Mouse (Mus musculus): ENCODE measurements at regions not wholly inside any gene's neighbourhood (a gene's known extent, or its start where the extent isn't known, plus 50 kb on each side); places are given as distances from the start of the nearest gene placed in this dataset.

DNA sequence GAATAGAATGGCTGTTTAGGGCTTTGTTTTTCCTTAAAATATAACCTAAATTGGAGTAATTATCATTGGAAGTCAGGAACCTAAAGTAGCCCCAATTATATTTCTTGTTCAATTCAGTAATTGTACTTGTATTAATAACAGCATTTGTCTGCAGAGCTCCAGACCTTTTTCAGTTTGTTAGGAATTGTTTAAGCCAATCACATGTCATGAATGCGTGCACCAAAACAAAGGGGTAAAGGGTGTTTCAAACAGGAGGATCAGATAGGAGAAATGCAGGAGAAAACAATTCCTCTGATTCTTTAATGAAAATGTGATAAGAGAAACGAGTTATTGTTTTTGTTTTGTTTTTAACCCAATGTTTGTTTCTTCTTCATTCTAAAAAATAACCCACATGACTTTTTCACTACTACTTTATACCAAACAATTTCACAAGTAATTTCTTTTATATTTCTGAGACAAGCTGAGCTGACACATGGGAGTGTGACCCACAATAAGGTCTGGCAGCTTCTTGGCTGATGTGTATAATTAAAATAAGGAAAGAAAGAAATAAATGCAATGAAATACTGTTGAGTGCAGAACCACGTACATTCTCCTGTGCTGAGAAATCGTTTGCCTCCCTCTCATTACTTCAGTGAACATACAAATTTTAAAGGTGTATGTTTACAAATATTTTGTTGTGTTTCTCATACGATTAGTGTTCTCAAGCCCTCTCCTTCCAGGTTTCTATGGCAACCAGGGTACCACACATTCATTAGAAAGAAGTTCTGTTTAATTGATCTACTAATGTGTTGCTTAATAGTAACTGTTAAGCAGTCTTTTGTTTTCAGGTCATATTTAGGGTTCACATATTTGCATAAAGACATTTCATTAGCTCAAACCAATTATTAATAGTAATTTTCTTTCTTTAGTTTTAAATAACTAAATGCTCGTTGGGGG is 397.7 kb downstream of the Isl1 start:
- H3K9me3 ChIP-seq (replicated peaks; ENCODE audit: control insufficient read depth, low read length) = no peaks in the 10 kb centered on the region
- no peak overlapping the region for H3K9ac ChIP-seq (replicated peaks; ENCODE audit: low read length)
- no peaks in the 10 kb centered on the region for H3K27me3 ChIP-seq (ENCODE audit: control insufficient read depth, insufficient read depth, low read length)
- 66% methylated on average over 6 of the region's 6 CpGs for WGBS
- ATAC-seq (replicated peaks; ENCODE audit: insufficient number of reproducible peaks, low FRiP score, low TSS enrichment, low read depth) (no peak), DNase-seq (ENCODE audit: low spot score) (no peak)
- no peak overlapping the region for H3K27ac ChIP-seq (replicated peaks; ENCODE audit: low read depth, low read length)
- H3K36me3 ChIP-seq (replicated peaks; ENCODE audit: control insufficient read depth, insufficient read depth, low read depth, low read length) = no peaks in the 10 kb centered on the region
- H3K4me1 ChIP-seq (ENCODE audit: control insufficient read depth, insufficient read depth, low read length) = no peaks in the 10 kb centered on the region
- H3K4me2 ChIP-seq (ENCODE audit: low read depth, low read length) = no peak overlapping the region
- H3K4me3 ChIP-seq (ENCODE audit: low read depth, low read length) = no peak overlapping the region

DNA sequence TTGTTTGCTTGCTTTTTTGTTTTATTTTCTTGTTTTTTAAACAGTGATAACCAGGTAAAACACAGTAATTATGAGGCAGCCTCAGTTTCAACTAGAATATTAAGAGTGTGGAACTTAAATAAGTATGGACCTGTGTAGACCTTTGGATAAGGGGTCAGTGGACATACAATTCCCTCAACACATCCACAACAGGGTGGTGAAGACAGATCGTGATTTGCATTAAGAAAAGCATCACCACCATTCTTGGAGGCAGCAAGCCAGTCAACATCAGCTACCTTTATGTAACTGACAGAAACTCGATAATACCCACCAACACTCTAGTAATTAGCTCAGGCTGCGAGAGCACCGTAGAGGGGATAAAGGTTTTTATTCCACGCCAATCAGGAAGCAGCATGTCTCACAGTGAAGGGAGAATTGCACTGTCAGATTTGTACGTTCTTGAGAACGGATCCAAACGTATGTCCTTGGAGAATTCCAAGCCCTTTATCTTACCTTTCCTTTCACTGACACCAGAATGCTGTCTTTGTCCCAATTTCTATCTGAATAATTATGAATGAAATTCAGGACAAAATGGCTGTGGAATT is 398.5 kb downstream of the Isl1 start:
- Histone ChIP-seq H3K27ac (replicated peaks; ENCODE audit: low read depth, low read length) (no peak overlapping the region), H3K27me3 (ENCODE audit: control insufficient read depth, insufficient read depth, low read length) (no peaks in the 10 kb centered on the region), H3K9ac (replicated peaks; ENCODE audit: low read length) (no peak overlapping the region), H3K4me3 (ENCODE audit: low read depth, low read length) (no peak overlapping the region), H3K9me3 (replicated peaks; ENCODE audit: control insufficient read depth, low read length) (no peaks in the 10 kb centered on the region), H3K36me3 (replicated peaks; ENCODE audit: control insufficient read depth, insufficient read depth, low read depth, low read length) (no peaks in the 10 kb centered on the region), H3K4me2 (ENCODE audit: low read depth, low read length) (no peak overlapping the region), H3K4me1 (ENCODE audit: control insufficient read depth, insufficient read depth, low read length) (no peaks in the 10 kb centered on the region)
- DNase-seq (ENCODE audit: low spot score) (no peak), ATAC-seq (replicated peaks; ENCODE audit: insufficient number of reproducible peaks, low FRiP score, low TSS enrichment, low read depth) (peak; percentile 48; the same call in 1 of the 2 replicates)
- WGBS = 48% methylated on average over 8 of the region's 8 CpGs

DNA sequence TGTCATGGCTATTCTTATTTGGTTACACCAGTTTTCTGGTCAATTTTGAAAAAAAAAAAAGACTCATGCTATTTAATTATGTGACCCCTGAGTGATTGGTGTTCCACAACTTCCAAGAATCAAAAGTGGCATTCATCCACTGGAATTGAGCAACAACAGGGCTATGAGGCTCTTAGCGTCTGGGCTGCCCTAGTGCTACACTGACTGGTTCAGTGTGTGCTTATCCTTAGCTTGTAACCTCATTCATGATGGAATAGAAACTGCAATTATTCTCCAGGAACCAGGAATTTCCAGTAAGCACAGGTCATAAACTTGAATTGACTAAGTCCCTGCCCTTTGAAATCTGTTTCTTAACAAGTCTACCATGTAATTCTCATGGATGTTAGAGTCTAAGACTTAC is 428.9 kb downstream of the Isl1 start:
- Histone ChIP-seq H3K27ac (replicated peaks; ENCODE audit: low read depth, low read length) (no peak overlapping the region), H3K9ac (replicated peaks; ENCODE audit: low read length) (no peak overlapping the region), H3K36me3 (replicated peaks; ENCODE audit: control insufficient read depth, insufficient read depth, low read depth, low read length) (no peaks in the 10 kb centered on the region), H3K9me3 (replicated peaks; ENCODE audit: control insufficient read depth, low read length) (no peaks in the 10 kb centered on the region), H3K4me3 (ENCODE audit: low read depth, low read length) (no peak overlapping the region), H3K27me3 (ENCODE audit: control insufficient read depth, insufficient read depth, low read length) (no peaks in the 10 kb centered on the region), H3K4me1 (ENCODE audit: control insufficient read depth, insufficient read depth, low read length) (no peaks in the 10 kb centered on the region), H3K4me2 (ENCODE audit: low read depth, low read length) (no peak overlapping the region)
- ATAC-seq (replicated peaks; ENCODE audit: insufficient number of reproducible peaks, low FRiP score, low TSS enrichment, low read depth) (no peak), DNase-seq (ENCODE audit: low spot score) (no peak)
- WGBS = 81% methylated on average over 1 of the region's 1 CpGs

DNA sequence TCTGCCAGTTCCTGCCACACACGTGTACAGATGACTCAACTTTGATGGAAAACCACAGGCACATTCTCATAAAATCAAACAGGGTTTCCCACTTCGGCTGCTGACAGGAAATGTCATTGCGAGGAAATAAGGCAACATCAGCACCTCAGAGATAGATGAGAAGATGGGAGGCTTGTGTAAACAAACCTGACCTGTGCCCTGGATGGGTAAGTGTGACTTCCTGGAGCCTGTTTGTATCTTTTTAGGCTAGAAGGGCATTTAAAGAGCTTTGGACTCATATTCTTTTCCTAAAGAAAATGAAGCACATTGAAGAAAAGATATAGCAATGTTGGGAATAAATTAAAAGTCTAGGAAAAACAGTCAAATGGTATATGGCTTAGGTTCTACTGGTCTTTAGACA is 449.0 kb downstream of the Isl1 start:
- H3K27ac ChIP-seq (replicated peaks; ENCODE audit: low read depth, low read length) = no peak overlapping the region
- H3K27me3 ChIP-seq (ENCODE audit: control insufficient read depth, insufficient read depth, low read length) = no peaks in the 10 kb centered on the region
- DNase-seq (ENCODE audit: low spot score) (no peak), ATAC-seq (replicated peaks; ENCODE audit: insufficient number of reproducible peaks, low FRiP score, low TSS enrichment, low read depth) (no peak)
- H3K36me3 ChIP-seq (replicated peaks; ENCODE audit: control insufficient read depth, insufficient read depth, low read depth, low read length) = no peaks in the 10 kb centered on the region
- H3K4me3 ChIP-seq (ENCODE audit: low read depth, low read length) = no peak overlapping the region
- no peak overlapping the region for H3K4me2 ChIP-seq (ENCODE audit: low read depth, low read length)
- H3K9me3 ChIP-seq (replicated peaks; ENCODE audit: control insufficient read depth, low read length) = no peaks in the 10 kb centered on the region
- no peak overlapping the region for H3K9ac ChIP-seq (replicated peaks; ENCODE audit: low read length)
- 32% methylated on average over 3 of the region's 3 CpGs for WGBS
- no peaks in the 10 kb centered on the region for H3K4me1 ChIP-seq (ENCODE audit: control insufficient read depth, insufficient read depth, low read length)

DNA sequence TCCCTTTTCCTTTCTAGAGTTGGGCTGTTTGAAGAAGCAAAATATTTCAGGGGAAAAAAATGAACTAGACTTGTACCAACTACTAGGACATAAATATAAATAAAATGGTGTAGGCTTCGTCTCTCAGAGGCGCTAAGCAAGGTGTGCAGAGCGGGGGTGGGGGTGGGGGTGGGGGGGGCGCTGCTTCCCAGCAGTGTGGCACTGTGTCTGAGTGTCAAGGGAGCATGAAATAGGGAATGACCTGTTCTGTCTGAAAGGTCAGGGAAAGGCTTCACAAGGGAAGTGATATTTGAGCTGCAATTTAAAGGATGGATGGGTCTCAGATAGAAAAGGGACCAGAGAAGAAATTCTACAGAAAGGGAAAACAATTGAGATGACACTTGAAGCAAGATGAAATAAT is 452.9 kb downstream of the Isl1 start:
- no peak for DNase-seq (ENCODE audit: low spot score)
- no peak overlapping the region for H3K9ac ChIP-seq (replicated peaks; ENCODE audit: low read length)
- no peaks in the 10 kb centered on the region for H3K36me3 ChIP-seq (replicated peaks; ENCODE audit: control insufficient read depth, insufficient read depth, low read depth, low read length)
- 71% methylated on average over 4 of the region's 4 CpGs for WGBS
- no peak for ATAC-seq (replicated peaks; ENCODE audit: insufficient number of reproducible peaks, low FRiP score, low TSS enrichment, low read depth)
- no peaks in the 10 kb centered on the region for H3K9me3 ChIP-seq (replicated peaks; ENCODE audit: control insufficient read depth, low read length)
- no peak overlapping the region for H3K4me2 ChIP-seq (ENCODE audit: low read depth, low read length)
- H3K27ac ChIP-seq (replicated peaks; ENCODE audit: low read depth, low read length) = no peak overlapping the region
- H3K27me3 ChIP-seq (ENCODE audit: control insufficient read depth, insufficient read depth, low read length) = no peaks in the 10 kb centered on the region
- H3K4me1 ChIP-seq (ENCODE audit: control insufficient read depth, insufficient read depth, low read length) = no peaks in the 10 kb centered on the region
- H3K4me3 ChIP-seq (ENCODE audit: low read depth, low read length) = no peak overlapping the region

DNA sequence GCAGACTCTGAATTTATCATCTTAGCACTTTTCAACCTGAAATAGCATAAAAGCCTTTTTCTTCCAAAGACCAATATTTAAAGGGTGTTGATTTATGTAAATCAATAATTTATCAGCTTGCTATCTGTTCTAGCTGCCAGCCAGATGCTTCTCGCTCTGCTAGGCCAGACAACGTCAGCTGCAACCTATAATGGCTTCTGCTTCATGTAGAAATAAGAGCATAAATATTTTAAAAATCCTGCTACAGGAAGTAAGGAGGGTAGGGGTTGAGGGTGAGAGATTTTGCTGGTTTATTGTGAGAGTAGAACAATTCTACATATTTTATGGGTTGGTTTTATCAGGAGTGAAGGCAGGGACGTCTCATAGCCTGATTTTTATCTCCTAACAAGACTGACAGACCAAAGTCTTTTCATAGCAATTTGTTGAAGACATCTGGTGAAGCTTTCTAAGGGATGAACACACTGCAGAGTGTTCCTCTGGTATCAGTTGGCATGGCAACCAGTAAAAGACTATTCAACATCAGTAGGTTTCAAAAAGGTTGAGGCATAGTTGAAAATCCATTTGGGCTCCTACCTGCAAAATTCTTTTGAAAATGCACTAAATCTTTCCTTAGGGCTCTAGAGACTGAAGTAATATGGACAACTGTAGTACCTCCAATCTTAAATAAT is 456.7 kb downstream of the Isl1 start:
- no peak overlapping the region for H3K4me2 ChIP-seq (ENCODE audit: low read depth, low read length)
- no peak overlapping the region for H3K27ac ChIP-seq (replicated peaks; ENCODE audit: low read depth, low read length)
- no peaks in the 10 kb centered on the region for H3K27me3 ChIP-seq (ENCODE audit: control insufficient read depth, insufficient read depth, low read length)
- H3K9ac ChIP-seq (replicated peaks; ENCODE audit: low read length) = no peak overlapping the region
- H3K4me3 ChIP-seq (ENCODE audit: low read depth, low read length) = no peak overlapping the region
- WGBS = 64% methylated on average over 3 of the region's 3 CpGs
- no peaks in the 10 kb centered on the region for H3K36me3 ChIP-seq (replicated peaks; ENCODE audit: control insufficient read depth, insufficient read depth, low read depth, low read length)
- H3K9me3 ChIP-seq (replicated peaks; ENCODE audit: control insufficient read depth, low read length) = no peaks in the 10 kb centered on the region
- no peak for DNase-seq (ENCODE audit: low spot score)
- no peaks in the 10 kb centered on the region for H3K4me1 ChIP-seq (ENCODE audit: control insufficient read depth, insufficient read depth, low read length)
- ATAC-seq (replicated peaks; ENCODE audit: insufficient number of reproducible peaks, low FRiP score, low TSS enrichment, low read depth) = no peak

DNA sequence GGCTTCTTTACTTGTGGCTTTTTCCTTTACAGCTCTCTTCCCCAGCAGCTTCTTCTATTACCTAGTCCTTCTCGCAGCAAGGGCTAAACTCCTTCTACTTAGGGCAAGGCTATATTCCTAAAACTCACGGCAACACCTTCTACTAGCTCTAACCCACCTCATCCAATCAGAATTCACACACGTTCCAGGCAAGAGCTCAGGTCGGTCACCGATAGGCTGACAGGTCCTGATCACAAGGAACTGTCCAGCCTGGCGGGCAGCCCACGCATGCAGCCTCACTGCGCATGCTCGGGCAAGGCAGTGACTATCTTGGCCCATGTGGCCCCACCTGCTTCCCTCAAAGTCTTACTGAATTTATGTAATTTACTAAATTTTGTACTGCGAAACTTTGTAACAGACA is 466.4 kb downstream of the Isl1 start:
- H3K36me3 ChIP-seq (replicated peaks; ENCODE audit: control insufficient read depth, insufficient read depth, low read depth, low read length) = no peaks in the 10 kb centered on the region
- DNase-seq (ENCODE audit: low spot score) = no peak
- no peaks in the 10 kb centered on the region for H3K27me3 ChIP-seq (ENCODE audit: control insufficient read depth, insufficient read depth, low read length)
- no peak overlapping the region for H3K27ac ChIP-seq (replicated peaks; ENCODE audit: low read depth, low read length)
- H3K4me3 ChIP-seq (ENCODE audit: low read depth, low read length) = no peak overlapping the region
- WGBS = 59% methylated on average over 10 of the region's 10 CpGs
- no peak overlapping the region for H3K9ac ChIP-seq (replicated peaks; ENCODE audit: low read length)
- H3K4me1 ChIP-seq (ENCODE audit: control insufficient read depth, insufficient read depth, low read length) = no peaks in the 10 kb centered on the region
- no peaks in the 10 kb centered on the region for H3K9me3 ChIP-seq (replicated peaks; ENCODE audit: control insufficient read depth, low read length)
- no peak for ATAC-seq (replicated peaks; ENCODE audit: insufficient number of reproducible peaks, low FRiP score, low TSS enrichment, low read depth)
- no peak overlapping the region for H3K4me2 ChIP-seq (ENCODE audit: low read depth, low read length)

DNA sequence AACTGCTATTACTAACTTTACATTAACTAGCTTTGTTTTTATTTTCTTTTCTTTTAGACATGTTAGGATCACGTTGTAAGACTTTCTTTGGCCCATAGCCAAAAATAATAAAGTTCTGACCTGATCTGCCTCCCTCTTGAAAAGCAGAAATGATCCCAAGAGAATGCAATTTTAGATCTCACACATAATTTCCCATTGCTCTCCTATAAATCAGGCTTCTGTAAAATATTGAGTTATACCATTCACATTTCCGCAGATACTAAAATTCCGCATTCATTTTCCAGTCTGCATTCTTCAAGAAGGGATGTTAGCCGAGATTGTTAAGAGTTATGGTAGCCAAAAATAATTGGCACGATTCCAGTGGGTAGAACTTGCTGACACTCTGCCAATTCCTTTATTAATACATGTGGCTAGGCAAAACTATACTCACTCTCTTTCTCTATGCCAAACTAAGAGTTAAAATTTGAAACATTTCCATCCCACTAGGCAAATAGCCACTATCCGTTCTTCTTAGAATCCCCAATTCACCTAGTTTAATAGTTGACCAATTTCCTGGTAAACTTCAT is 473.2 kb downstream of the Isl1 start:
- ATAC-seq (replicated peaks; ENCODE audit: insufficient number of reproducible peaks, low FRiP score, low TSS enrichment, low read depth) = no peak
- WGBS = 79% methylated on average over 6 of the region's 6 CpGs

More for the DNA sequence above, 473.2 kb downstream of the Isl1 start:
- Histone ChIP-seq H3K9me3 (replicated peaks; ENCODE audit: control insufficient read depth, low read length) (no peaks in the 10 kb centered on the region), H3K4me3 (ENCODE audit: low read depth, low read length) (no peak overlapping the region), H3K4me2 (ENCODE audit: low read depth, low read length) (no peak overlapping the region), H3K36me3 (replicated peaks; ENCODE audit: control insufficient read depth, insufficient read depth, low read depth, low read length) (no peaks in the 10 kb centered on the region), H3K9ac (replicated peaks; ENCODE audit: low read length) (no peak overlapping the region), H3K27me3 (ENCODE audit: control insufficient read depth, insufficient read depth, low read length) (no peaks in the 10 kb centered on the region), H3K27ac (replicated peaks; ENCODE audit: low read depth, low read length) (no peak overlapping the region), H3K4me1 (ENCODE audit: control insufficient read depth, insufficient read depth, low read length) (no peaks in the 10 kb centered on the region)
- no peak for DNase-seq (ENCODE audit: low spot score)
